Comparison of ENCODE assay signal across 19 mouse cellular contexts in genomic region chr19:29145421-29145820, GRCm38 (mm10).
"Had no signal": no experiment of that assay in that cellular context is flagged by ENCODE, and none has a peak within 500 bp of the region (broad histone marks: within the 10 kb centered on the region; RNA-seq: fewer than 3 reads in every experiment).

No protein-coding gene starts in this region.

- H3K4me3 ChIP-seq: layer of hippocampus, adult 2 months; left cerebral cortex, adult 2 months; liver, embryonic 13.5 days; midbrain, embryonic 12.5 days; midbrain, embryonic 15.5 days; neural tube, embryonic 12.5 days; neural tube, embryonic 15.5 days had no signal

- H3K4me1 ChIP-seq: midbrain, embryonic 12.5 days; midbrain, embryonic 15.5 days; neural tube, embryonic 15.5 days had no signal

- H3K4me2 ChIP-seq: liver, embryonic 13.5 days; lung, embryonic 14.5 days; midbrain, embryonic 12.5 days; midbrain, embryonic 15.5 days; neural tube, embryonic 12.5 days; neural tube, embryonic 15.5 days had no signal

- ATAC-seq: intestine, postnatal 0 days; midbrain, embryonic 15.5 days had no signal

- DNase-seq: kidney, adult 2 months; kidney, postnatal 25 days; layer of hippocampus, adult 9-11 months; layer of hippocampus, postnatal 36 days; liver, embryonic 13.5 days; lung, embryonic 14.5 days; right cerebral cortex, adult 18-20 months; right cerebral cortex, postnatal 14 days; right cerebral cortex, postnatal 4 days; thymus, postnatal 36 days had no signal

- H3K27me3 ChIP-seq: liver, embryonic 13.5 days; midbrain, embryonic 12.5 days; midbrain, embryonic 15.5 days; neural tube, embryonic 12.5 days; neural tube, embryonic 15.5 days had no signal

- H3K27ac ChIP-seq: kidney, postnatal 0 days; layer of hippocampus, adult 2 months; left cerebral cortex, adult 2 months; liver, embryonic 13.5 days; macrophage; midbrain, embryonic 12.5 days; midbrain, embryonic 15.5 days; neural tube, embryonic 12.5 days; neural tube, embryonic 15.5 days had no signal

- H3K9me3 ChIP-seq: liver, embryonic 13.5 days; midbrain, embryonic 12.5 days; midbrain, embryonic 15.5 days; neural tube, embryonic 12.5 days; neural tube, embryonic 15.5 days had no signal

- H3K9ac ChIP-seq: liver, embryonic 13.5 days; lung, embryonic 14.5 days; midbrain, embryonic 12.5 days; midbrain, embryonic 15.5 days; neural tube, embryonic 12.5 days; neural tube, embryonic 15.5 days had no signal
